Mouse (Mus musculus): ENCODE measurements at regions not wholly inside any gene's neighbourhood (a gene's known extent, or its start where the extent isn't known, plus 50 kb on each side); places are given as distances from the start of the nearest gene placed in this dataset.

DNA sequence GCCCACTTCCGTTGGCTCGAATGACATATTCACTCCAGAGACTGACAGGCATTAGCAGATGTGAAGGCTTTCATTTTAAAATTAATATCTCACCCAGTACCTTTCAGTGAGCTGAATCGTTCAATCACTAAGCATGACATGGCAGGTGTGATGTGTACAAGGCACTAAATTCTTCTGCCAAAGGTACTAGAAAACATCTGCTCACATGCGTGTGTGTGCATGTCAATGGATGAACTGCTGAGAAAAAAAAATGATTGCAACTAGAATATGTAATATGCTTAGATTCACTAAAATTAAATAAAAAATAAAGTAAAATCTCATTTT lies 191.6 kb upstream of the Mageb18 start:
- TF ChIP-seq EP300 (optimal IDR thresholded peaks at IDR 0.05) (no peak), CTCF (IDR thresholded peaks at IDR 0.05; ENCODE audit: low read depth) (no peak)

All from stomach, postnatal 0 days (tissue).